Mouse (Mus musculus): Measurements from ENCODE around the gene Rbl2. TPM values are rescaled to one million over a fixed set of nuclear protein-coding genes. Genes with fewer than 3 reads are reported as not detected.

Rbl2 gene
- 10 to 100 TPM; 20.0 to 20.7 TPM for total RNA-seq (2021)

DNA sequence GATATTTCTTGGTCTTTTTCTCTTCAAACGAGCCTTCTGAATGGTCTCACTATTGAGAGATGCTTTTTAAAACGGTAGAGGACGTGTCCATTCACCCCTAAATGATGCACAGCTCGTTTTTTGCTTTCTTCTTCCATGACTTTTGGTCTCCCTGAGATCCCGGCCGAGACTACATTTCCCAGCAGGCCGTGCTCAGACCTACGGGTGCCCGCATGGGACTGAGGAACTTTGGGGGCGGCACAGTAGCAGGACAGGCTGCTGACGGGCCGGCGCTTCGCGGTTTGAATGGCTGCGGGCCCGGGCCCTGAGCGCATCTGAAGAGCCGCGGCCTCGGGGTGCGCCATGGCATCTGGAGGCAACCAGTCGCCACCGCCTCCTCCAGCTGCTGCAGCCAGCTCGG lies at the start of gene Rbl2:
Rbl2 (plus strand) TSS at position 224 of the 400 bp plus-strand sequence.
- peak; percentile 97 to 99 for DNase-seq
- intact Hi-C loops (cut with DNase I): loop anchor here (5.0 kb wide), 1 partner anchor 62 kb away; no protein-coding TSS in a partner anchor

GRCm38 (mm10) chr8:91034417-91034816 lies 35.4 kb upstream of the Rbl2 start:
- DNase-seq: no peak
- intact Hi-C loops (cut with DNase I): no loop called here

DNA sequence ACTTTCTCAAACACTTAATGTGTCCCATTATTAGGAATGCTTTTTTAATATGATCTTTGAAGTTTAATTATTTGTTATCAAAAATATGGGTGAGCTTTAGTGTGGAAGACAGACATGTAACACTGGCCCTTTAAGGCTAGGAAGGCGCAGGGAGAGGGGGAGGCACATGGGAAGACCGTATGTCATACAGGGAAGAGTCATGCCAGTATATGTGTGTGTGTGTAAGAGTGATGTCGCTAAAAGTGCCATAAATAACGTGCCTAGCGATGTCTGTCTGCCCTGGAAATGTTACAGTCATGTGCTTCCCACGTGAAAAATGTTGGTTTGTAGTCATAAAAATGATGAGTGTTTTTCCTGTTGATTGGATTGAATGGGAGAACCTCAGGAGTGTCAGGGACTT lies 33.0 kb upstream of the Rbl2 start:
- intact Hi-C loops (cut with DNase I): no loop called here
- no peak for DNase-seq

DNA sequence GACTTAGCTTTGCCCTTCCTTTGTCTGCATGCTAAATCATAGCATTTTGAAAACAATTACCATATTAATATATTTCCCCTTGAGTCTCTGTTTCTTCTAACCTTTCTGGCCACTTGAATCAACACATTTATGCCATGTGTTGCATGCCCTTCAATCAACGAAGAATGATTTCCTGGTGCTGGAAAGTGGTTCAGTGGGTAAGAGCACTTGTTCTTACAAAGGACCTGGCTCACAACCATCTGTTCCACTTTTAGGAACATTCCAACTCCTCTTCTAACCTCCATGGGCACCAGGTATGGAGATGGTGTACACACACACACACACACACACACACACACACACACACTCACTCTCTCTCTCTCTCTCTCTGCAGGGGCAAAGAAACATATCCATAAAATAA lies 31.2 kb upstream of the Rbl2 start:
- intact Hi-C loops (cut with DNase I): no loop called here
- no peak for DNase-seq

DNA sequence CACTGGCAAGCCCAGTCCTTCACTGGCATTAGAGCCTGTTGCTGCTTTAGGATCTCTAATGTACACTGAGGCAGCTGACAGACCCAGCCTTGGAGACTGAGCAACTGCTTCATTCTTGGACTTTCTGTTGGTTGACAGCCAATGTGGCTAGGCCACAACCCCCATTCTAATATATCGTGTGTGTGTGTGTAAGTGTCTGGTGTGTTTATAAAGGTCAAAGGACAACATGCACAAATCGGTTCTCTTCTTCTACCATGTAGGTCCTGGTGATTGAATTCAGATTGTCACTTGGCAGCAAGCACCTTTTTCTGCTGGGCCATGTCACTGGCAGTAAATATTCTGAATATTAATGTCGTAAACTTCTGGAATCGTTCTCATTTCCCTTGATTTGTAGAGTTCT lies 23.5 kb upstream of the Rbl2 start:
- DNase-seq: no peak
- intact Hi-C loops (cut with DNase I): no loop called here

GRCm38 (mm10) chr8:91051037-91051436 lies 18.8 kb upstream of the Rbl2 start:
- intact Hi-C loops (cut with DNase I): no loop called here
- DNase-seq: peak; percentile 78 to 85

- no peak for DNase-seq
- intact Hi-C loops (cut with DNase I): no loop called here
These were observed 15.4 kb upstream of the Rbl2 start for GRCm38 (mm10) chr8:91054418-91054817.

GRCm38 (mm10) chr8:91056848-91057247 lies 13.0 kb upstream of the Rbl2 start:
- intact Hi-C loops (cut with DNase I): no loop called here
- DNase-seq: no peak

- intact Hi-C loops (cut with DNase I): no loop called here
- DNase-seq: no peak
These were observed 10.7 kb upstream of the Rbl2 start for GRCm38 (mm10) chr8:91059086-91059578.

GRCm38 (mm10) chr8:91059884-91060510 lies 9.9 kb upstream of the Rbl2 start:
- intact Hi-C loops (cut with DNase I): no loop called here
- DNase-seq: no peak

DNA sequence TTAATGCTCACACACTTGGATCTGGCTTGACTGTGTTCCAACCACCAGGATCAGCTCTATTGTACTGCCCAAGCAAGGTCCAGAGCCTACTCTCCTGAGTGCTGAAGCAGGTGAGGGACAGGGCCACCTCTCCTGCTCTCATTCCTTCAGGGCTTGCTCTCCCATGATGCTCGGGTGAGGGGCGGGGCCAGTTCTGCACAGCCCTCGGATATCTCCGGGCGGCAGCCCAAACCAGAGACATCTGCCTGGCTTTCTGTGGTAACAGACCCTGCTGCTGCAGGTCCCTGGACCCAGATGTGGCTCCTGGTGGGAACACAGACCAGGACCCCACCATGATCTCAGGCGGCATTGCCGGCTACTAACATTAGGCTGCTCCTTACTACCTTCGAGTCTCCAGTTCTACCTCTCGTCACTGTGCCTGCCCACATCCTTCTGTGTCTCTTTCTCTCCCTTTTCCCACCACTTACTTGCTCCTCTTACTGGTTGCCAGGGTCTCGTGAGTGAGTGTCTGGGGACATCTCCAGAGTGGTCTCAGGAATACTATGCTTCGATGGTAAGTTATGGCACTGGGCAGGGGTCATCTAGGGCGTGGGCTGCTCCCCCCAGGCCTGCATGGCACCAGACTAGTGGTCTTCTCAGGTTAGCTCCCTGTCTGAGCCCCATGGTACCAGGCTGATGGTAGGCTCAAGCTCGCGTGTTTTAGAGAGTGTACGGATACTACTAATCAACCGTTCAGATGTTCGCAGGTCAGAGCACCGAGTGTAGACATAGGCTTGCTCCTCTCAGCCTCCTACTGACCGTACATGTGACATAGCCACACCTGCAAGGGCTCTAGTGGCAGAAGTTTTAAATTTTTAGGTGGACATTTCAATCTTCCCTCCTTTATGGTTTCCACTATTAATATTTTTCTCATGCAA lies 9.0 kb upstream of the Rbl2 start:
- no peak for DNase-seq
- intact Hi-C loops (cut with DNase I): no loop called here

GRCm38 (mm10) chr8:91065179-91065578 lies 4.7 kb upstream of the Rbl2 start:
- intact Hi-C loops (cut with DNase I): no loop called here
- DNase-seq: no peak

DNA sequence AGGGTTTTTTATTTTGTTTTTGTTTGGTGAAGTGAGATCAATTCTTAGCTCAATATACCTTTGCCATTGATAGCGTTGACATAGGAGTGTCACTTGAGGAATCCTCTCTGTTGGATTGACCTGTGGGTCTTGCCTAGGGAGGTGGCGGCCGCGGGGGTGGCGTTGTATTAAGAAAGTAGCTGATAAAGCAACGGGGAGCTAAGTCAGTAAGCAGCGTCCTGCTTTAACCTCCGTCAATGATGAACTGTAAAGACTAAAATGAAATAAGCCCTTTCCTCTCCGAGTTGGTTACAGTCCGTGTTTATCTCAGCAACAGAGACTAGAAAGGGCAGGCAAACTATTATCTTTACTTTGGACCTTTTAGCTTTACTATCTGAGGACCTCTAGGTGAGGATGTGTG lies 450 bp upstream of the Rbl2 start:
- DNase-seq: peak in 1 of 2 experiments; percentile 27
- intact Hi-C loops (cut with DNase I): no loop called here

DNA sequence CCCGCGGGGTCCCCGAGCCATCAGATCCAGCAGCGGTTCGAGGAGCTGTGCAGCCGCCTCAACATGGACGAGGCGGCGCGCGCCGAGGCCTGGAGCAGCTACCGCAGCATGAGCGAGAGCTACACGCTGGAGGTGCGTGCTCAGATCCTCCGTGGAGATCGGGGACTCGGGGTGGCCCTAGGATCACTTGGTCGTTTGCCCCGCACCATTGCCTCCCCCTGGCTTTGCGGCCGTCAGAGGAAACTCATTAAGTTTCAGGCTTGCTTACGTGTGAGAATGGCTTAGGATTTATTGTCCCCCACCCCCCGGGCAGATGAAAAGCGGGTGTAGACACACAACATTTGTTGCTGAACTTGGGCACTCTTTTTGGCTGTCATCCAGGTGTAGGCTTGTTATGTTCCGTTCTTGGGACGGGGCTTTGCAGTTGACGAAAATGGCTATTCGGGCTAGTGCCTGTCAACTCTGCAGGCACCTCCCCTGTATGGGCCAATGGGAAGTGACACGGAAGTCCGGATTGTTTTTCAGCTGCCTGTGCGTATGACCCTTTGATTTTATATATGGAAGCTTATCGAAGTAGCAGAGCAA lies 510 bp downstream of the Rbl2 start:
- intact Hi-C loops (cut with DNase I): loop anchor here (5.0 kb wide), 1 partner anchor 62 kb away; no protein-coding TSS in a partner anchor
- peak; percentile 90 for DNase-seq

DNA sequence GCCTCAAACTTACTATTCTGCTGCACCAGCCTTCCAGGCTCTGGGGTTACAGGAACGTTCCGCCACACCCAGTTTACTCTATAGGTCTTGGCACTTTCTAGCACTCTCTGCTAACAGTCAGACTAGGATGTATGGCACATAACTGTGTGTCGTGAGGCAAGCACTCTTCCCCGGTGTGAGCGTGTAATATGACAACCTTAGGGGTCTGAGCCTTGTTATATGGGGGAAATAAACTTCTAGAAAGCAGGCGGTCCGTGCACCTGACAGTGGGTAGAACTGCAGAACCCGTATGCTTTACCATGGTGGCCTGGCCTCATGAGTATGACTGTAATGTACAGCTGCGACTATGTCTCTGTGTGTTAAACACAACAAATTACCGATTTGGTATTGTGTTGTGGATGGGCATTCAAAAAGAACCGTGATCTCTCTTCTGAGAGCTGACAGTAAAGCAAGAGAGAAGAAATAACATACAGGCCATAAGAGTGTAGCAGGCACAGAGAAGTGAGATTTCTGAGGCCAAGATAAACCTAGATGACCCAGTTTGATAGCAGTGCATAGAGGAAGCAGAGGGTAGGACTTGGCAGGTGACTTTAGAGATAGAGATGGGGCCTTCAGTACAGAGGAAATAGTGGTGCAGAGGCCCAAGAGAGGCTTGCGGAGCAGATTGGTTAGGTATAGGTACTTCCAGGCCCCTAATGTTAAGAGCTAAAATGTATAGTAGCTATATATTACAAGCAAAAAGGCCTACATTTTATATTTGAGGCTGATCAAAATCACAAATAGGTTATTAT lies 7.4 kb downstream of the Rbl2 start:
- intact Hi-C loops (cut with DNase I): no loop called here

DNA sequence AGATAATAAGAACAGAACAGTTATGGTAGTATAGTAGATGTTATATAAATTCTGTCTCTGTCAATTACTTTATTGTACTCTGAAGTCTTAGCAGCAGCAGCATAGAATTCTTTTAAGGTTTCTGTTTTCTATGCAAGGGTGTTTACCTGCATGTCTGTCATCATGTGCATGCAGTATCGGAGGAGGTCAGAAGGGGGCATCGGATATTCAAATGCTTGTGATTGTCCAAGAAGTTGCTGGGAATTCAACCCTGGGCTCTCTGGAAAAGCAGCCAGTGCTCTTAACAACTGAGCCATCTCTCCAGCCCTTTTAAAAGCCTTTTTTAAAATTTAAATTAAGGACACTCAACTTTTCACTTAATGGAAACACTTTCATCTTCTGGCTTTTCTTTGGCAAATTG lies 9.8 kb downstream of the Rbl2 start:
- no peak for DNase-seq
- intact Hi-C loops (cut with DNase I): no loop called here

More for the DNA sequence above, 7.4 kb downstream of the Rbl2 start:
- DNase-seq: no peak

DNA sequence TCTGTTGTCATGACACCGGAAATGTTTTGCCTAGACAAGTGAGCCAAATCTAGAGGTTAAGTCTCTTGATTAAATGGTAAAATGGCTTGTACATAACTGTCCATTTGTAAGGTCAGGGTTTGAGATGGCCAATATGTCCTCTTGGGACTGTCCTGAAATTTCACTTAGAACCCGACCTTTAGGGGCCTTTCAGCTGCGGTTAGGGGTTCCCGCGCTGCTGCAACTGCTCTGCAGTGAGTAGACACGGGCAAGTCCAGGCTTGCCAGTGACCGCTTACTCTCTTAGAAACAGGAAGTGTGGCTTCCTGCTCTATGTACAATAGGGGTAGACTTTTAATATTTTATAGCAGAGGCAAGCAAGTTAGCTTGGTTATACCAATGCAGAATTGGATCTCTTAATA lies 12.1 kb downstream of the Rbl2 start:
- intact Hi-C loops (cut with DNase I): no loop called here
- DNase-seq: no peak

- intact Hi-C loops (cut with DNase I): no loop called here
- no peak for DNase-seq
These were observed 12.6 kb downstream of the Rbl2 start for GRCm38 (mm10) chr8:91082428-91082827.

- no peak for DNase-seq
- intact Hi-C loops (cut with DNase I): no loop called here
These were observed 18.6 kb downstream of the Rbl2 start for GRCm38 (mm10) chr8:91088452-91088851.

DNA sequence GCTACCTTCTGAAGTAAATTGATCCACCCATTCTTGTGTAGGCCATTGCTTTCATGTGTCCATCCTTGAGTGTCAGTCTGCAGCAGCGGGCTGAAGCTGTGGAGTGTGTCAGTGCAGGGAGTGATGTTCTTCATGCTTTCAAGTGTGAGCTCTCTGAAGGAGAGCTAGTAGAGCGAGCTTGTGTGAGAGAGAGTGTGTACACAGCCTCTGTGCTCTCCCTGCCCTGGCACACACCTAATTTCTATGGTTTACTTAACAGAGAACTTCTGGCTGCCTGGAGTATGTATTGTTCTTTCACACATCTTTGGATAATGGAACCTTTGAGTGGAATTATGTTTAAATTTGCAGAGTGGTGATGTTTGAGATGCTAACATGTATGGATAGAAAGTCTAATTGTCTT lies 19.7 kb downstream of the Rbl2 start:
- intact Hi-C loops (cut with DNase I): no loop called here
- no peak for DNase-seq

DNA sequence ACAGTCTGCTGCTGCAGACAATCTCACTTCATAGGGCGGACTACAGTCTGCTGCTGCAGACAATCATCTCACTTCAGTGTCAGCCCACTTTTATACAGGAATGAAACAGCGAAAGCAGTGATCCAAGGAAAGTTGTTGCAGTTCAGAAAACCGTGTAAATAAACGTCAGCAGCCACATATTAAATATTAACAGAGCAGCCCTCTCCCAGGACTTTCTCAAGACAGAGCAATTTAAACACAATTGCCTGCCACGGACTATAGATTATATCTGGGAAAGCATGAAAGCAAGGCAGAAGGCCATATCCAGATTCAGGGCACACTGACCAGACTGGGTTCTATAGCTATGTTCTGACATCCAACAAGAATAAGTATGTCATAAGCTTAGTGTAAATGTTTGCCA lies 24.3 kb downstream of the Rbl2 start:
- DNase-seq: no peak
- intact Hi-C loops (cut with DNase I): no loop called here
